Mouse (Mus musculus) MEL (cell line): ENCODE results near the gene Mta3. TPM values are rescaled to one million over a fixed set of nuclear protein-coding genes. Genes with fewer than 3 reads are reported as not detected.

Experiments used
- DNase-seq: peaks from one replicate; pipeline ENCODE4 v3.0.0; 2011; ENCODE audit warnings: low read depth, low spot score
- H3K27ac ChIP-seq: 2 replicates; pipeline ENCODE4 v1.5.1; 2012; ENCODE audit warnings: low read depth, mild to moderate bottlenecking, control low read depth, low read length, moderate library complexity; ENCODE audit not compliant: control insufficient read depth
- H3K27me3 ChIP-seq, 2 experiments: fragments of 150-350 bp in 1 of 2; sonication (generic) in 1 of 2; 2 replicates each; pipeline ENCODE4 v1.6.1; 2012; ENCODE audit warnings: low read length in 2 of 2, mild to moderate bottlenecking in 2 of 2, improper control_type of control experiment in 1 of 2, moderate library complexity in 1 of 2; ENCODE audit not compliant: insufficient read depth in 2 of 2, control insufficient read depth in 1 of 2
- H3K36me3 ChIP-seq, 2 experiments: 2 replicates each; pipeline ENCODE4 v1.6.1; 2012 to 2014; ENCODE audit warnings: low read length in 2 of 2, improper control_type of control experiment in 1 of 2, inconsistent platforms in 1 of 2, mild to moderate bottlenecking in 1 of 2; ENCODE audit not compliant: insufficient read depth in 2 of 2, control insufficient read depth in 1 of 2
- H3K4me1 ChIP-seq, 2 experiments: fragments of 150-350 bp in 1 of 2; sonication (generic) in 1 of 2; 2 replicates each; pipeline ENCODE4 v1.6.1; 2012; ENCODE audit warnings: low read length in 2 of 2, improper control_type of control experiment in 1 of 2, mild to moderate bottlenecking in 1 of 2; ENCODE audit not compliant: insufficient read depth in 2 of 2, control insufficient read depth in 1 of 2
- H3K4me3 ChIP-seq, 2 experiments: fragments of 150-350 bp in 1 of 2; sonication (generic) in 1 of 2; 2 replicates each; pipeline ENCODE4 v1.5.1; 2012; ENCODE audit warnings: low read depth in 2 of 2, low read length in 2 of 2, mild to moderate bottlenecking in 2 of 2, moderate library complexity in 2 of 2, control low read depth in 1 of 2, improper control_type of control experiment in 1 of 2; ENCODE audit not compliant: control insufficient read depth in 1 of 2, insufficient read depth in 1 of 2
- H3K79me2 ChIP-seq: 2 replicates; pipeline ENCODE4 v1.6.1; 2012; ENCODE audit warnings: mild to moderate bottlenecking, low read length, moderate library complexity; ENCODE audit not compliant: control insufficient read depth, poor library complexity, insufficient read depth
- H3K9ac ChIP-seq: 2 replicates; pipeline ENCODE4 v1.6.1; 2012; ENCODE audit warnings: low read depth, mild to moderate bottlenecking, control low read depth, low read length, moderate library complexity; ENCODE audit not compliant: control insufficient read depth, poor library complexity, severe bottlenecking
- H3K9me3 ChIP-seq: fragments of 150-350 bp; sonication (generic); replicated peaks from 2 replicates; pipeline ENCODE4 v1.6.1; 2012; ENCODE audit warnings: mild to moderate bottlenecking, low read length, improper control_type of control experiment, moderate library complexity; ENCODE audit not compliant: insufficient read depth
- CHD1 ChIP-seq: IDR thresholded peaks from 2 replicates; pipeline ENCODE4 v1.6.1; 2012; ENCODE audit warnings: low read depth, mild to moderate bottlenecking, inconsistent platforms, low read length, improper control_type of control experiment
- EP300 ChIP-seq, 2 experiments: IDR thresholded peaks; 2 replicates each; pipeline ENCODE4 v1.6.1; 2011; ENCODE audit warnings: improper control_type of control experiment in 2 of 2, low read length in 2 of 2, low read depth in 1 of 2, mild to moderate bottlenecking in 1 of 2
- ETS1 ChIP-seq: IDR thresholded peaks from 2 replicates; pipeline ENCODE4 v1.6.1; 2012; ENCODE audit warnings: low read depth, mild to moderate bottlenecking, inconsistent platforms, low read length, improper control_type of control experiment, moderate library complexity
- JUND ChIP-seq: IDR thresholded peaks from 2 replicates; pipeline ENCODE4 v1.6.1; 2011; ENCODE audit warnings: low read depth, mild to moderate bottlenecking, improper control_type of control experiment, low read length
- MEF2A ChIP-seq: IDR thresholded peaks from 2 replicates; pipeline ENCODE4 v1.6.1; 2014; ENCODE audit warnings: low read depth, mild to moderate bottlenecking, inconsistent platforms, low read length, improper control_type of control experiment; ENCODE audit not compliant: poor library complexity, insufficient replicate concordance, severe bottlenecking; ENCODE audit errors: extremely low read depth
- MXI1 ChIP-seq: IDR thresholded peaks from 2 replicates; pipeline ENCODE4 v1.6.1; 2011; ENCODE audit warnings: mild to moderate bottlenecking, low read depth, low read length, improper control_type of control experiment
- NELFE ChIP-seq: IDR thresholded peaks from 2 replicates; pipeline ENCODE4 v1.6.1; 2011; ENCODE audit warnings: low read depth, low read length, improper control_type of control experiment
- NRF1 ChIP-seq: IDR thresholded peaks from 2 replicates; pipeline ENCODE4 v1.6.1; 2014; ENCODE audit warnings: low read depth, mild to moderate bottlenecking, inconsistent platforms, low read length, improper control_type of control experiment, moderate library complexity; ENCODE audit not compliant: poor library complexity, insufficient read depth, severe bottlenecking
- POLR2A ChIP-seq, 2 experiments: IDR thresholded peaks; 2 replicates each; pipeline ENCODE4 v1.6.1; 2011 to 2012; ENCODE audit warnings: low read length in 2 of 2, mild to moderate bottlenecking in 2 of 2, control low read depth in 1 of 2, improper control_type of control experiment in 1 of 2, low read depth in 1 of 2, moderate library complexity in 1 of 2; ENCODE audit not compliant: control insufficient read depth in 1 of 2, insufficient read depth in 1 of 2, poor library complexity in 1 of 2
- RCOR1 ChIP-seq: IDR thresholded peaks from 2 replicates; pipeline ENCODE4 v1.6.1; 2012; ENCODE audit warnings: low read depth, mild to moderate bottlenecking, inconsistent platforms, low read length, improper control_type of control experiment
- SIN3A ChIP-seq: IDR thresholded peaks from 2 replicates; pipeline ENCODE4 v1.6.1; 2012; ENCODE audit warnings: low read length, improper control_type of control experiment, inconsistent platforms
- TBP ChIP-seq: IDR thresholded peaks from 2 replicates; pipeline ENCODE4 v1.8.0; 2011; ENCODE audit warnings: low read depth, low read length, improper control_type of control experiment
- TCF12 ChIP-seq: IDR thresholded peaks from 2 replicates; pipeline ENCODE4 v1.6.1; 2014; ENCODE audit warnings: low read depth, mild to moderate bottlenecking, inconsistent platforms, low read length, improper control_type of control experiment, moderate library complexity
- USF1 ChIP-seq: IDR thresholded peaks from 2 replicates; pipeline ENCODE4 v1.6.1; 2014; ENCODE audit warnings: low read depth, mild to moderate bottlenecking, inconsistent platforms, low read length, improper control_type of control experiment, moderate library complexity
- ZC3H11A ChIP-seq: IDR thresholded peaks from 2 replicates; pipeline ENCODE4 v1.6.1; 2012; ENCODE audit warnings: low read depth, mild to moderate bottlenecking, inconsistent platforms, low read length, improper control_type of control experiment
- ZMIZ1 ChIP-seq: IDR thresholded peaks from 2 replicates; pipeline ENCODE4 v1.6.1; 2012; ENCODE audit warnings: low read depth, mild to moderate bottlenecking, inconsistent platforms, low read length, improper control_type of control experiment, moderate library complexity
- polyA plus RNA-seq, 2 experiments: library from polyadenylated mRNA; stranded (reverse) in 1 of 2; unstranded in 1 of 2; fragments of >175 nt in 1 of 2; fragments of >200 nt in 1 of 2; gene quantifications; 2 replicates each; pipeline versions ENCODE4 v1.2.1 to v1.2.4; 2012; ENCODE audit warnings: low replicate concordance in 2 of 2, low read depth in 1 of 2; ENCODE audit not compliant: insufficient read length in 2 of 2, insufficient read depth in 1 of 2, missing spikeins in 1 of 2
- total RNA-seq: library from RNA; depleted of rRNA; stranded (reverse); fragments of 300-350 nt; gene quantifications from 2 replicates; pipeline ENCODE4 v1.2.3, GENCODE M21; 2012

Mta3 gene
- total and polyA plus RNA-seq, 3 experiments = 28.8 to 58.2 TPM; not detected in 1

DNA sequence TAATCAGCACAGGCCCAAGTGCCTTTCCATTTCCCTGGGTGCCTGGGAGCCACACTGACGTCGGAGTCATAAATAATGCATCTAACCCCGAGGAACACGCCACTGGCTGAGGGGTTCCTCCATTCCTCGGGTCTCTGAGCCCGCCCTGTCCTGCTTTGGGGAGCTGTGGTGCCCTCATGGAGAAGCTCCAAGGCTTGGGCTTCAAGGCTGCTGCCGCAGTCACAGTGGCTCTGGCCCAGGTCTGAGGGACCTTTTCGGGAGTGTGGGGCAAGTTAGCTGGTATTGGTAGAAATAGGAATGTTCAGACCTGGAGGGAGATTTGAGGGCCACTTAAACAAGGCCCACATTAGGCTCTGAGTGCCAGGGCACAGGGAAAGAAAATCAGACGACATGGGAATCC, 12.0 kb upstream of the Mta3 start:
- TF ChIP-seq ZMIZ1 (no peak), CHD1 (no peak), MXI1 (no peak), ETS1 (no peak), NELFE (no peak), USF1 (no peak), SIN3A (no peak), NRF1 (no peak), POLR2A (IDR thresholded peaks at IDR 0.05; ENCODE audit: control insufficient read depth in 1 of 2, insufficient read depth in 1 of 2, low read depth in 1 of 2, low read length in 2 of 2, poor library complexity in 1 of 2) (no peak), MEF2A (no peak), ZC3H11A (no peak)
- H3K4me3 ChIP-seq = no peak overlapping the region
- H3K4me1 ChIP-seq = peaks cover 6 to 19% of the 10 kb centered on the region in 2 experiments
- no peaks in the 10 kb centered on the region for H3K9me3 ChIP-seq
- DNase-seq = no peak
- peaks cover 0 to 5% of the 10 kb centered on the region in 2 experiments; a peak in 2 of 4 replicates for H3K36me3 ChIP-seq
- H3K27me3 ChIP-seq = no peaks in the 10 kb centered on the region
- no peak overlapping the region for H3K9ac ChIP-seq
- no peaks in the 10 kb centered on the region for H3K79me2 ChIP-seq
- no peak overlapping the region for H3K27ac ChIP-seq

DNA sequence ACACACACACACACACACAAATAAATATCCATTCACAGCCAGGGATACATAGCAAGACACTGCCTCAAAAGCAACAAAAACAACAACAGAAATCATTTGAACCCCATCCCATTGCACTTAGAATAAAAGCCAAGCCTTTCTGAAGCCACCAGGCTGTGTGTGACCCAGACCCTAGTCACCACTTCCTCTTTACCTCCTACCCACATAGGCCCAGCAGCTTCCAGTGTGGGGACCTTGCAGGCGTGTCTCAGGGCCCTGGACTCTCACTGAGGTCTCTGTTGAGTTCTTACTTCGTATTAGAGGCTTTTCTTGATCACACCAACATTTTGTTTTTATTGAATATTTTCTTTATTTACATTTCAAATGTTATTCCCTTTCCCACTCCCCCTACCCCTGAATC, 10.2 kb upstream of the Mta3 start:
- peaks cover 4 to 11% of the 10 kb centered on the region in 2 experiments; a peak in 3 of 4 replicates for H3K4me1 ChIP-seq
- no peak overlapping the region for H3K4me3 ChIP-seq
- H3K9ac ChIP-seq = no peak overlapping the region
- TF ChIP-seq SIN3A (no peak), EP300 (IDR thresholded peaks at IDR 0.05; ENCODE audit: low read depth in 1 of 2, low read length in 2 of 2) (peak in 1 of 2 experiments; percentile 33; a peak in 1 of 4 replicates), TBP (0 out of 2 replicates have a peak, but pooled peaks have one; percentile 21)
- H3K27ac ChIP-seq = no peak overlapping the region
- H3K36me3 ChIP-seq = peaks cover 0 to 3% of the 10 kb centered on the region in 2 experiments; a peak in 1 of 4 replicates
- no peaks in the 10 kb centered on the region for H3K79me2 ChIP-seq
- no peaks in the 10 kb centered on the region for H3K9me3 ChIP-seq
- DNase-seq = peak; percentile 78
- no peaks in the 10 kb centered on the region for H3K27me3 ChIP-seq

DNA sequence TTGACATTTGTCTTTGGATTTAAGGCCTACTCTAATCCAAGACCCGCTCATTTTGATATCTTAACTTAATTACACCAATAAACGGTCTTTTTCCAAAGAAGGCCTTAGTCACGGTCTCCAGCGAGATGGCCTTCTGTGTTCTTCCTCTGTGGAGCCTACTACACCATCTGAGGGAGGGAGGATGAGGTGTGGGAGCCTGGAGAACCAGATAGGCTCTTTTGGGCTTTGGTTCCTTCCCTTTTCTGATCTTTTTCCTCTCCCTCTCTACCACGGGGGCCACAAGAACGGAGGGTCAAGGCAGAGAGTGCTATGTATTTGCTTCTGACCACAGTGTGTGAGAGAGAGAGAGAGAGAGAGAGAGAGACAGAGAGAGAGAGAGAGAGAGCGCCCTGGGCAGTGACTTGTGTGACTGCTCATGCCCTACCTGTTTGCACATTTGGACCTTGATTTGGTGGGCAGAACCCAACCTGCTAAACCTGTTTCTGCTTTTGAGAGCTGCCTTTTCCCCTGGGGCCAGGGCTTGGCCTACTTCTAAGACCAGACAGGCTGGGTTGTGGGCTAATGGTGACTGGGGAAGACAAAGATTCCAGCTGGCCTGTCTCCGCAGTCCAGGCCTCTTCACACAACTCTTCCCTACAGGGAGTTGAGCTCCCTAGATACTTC, 6.8 kb upstream of the Mta3 start:
- TF ChIP-seq SIN3A (no peak), TCF12 (no peak), JUND (peak; percentile 63; the same call in 1 of the 2 replicates), RCOR1 (no peak)

More for the DNA sequence above, 6.8 kb upstream of the Mta3 start:
- H3K4me1 ChIP-seq = peaks cover 5 to 7% of the 10 kb centered on the region in 2 experiments; a peak in 3 of 4 replicates
- H3K27me3 ChIP-seq = no peaks in the 10 kb centered on the region
- no peak overlapping the region for H3K27ac ChIP-seq
- H3K9ac ChIP-seq = no peak overlapping the region
- peaks cover 0 to 6% of the 10 kb centered on the region in 2 experiments; a peak in 2 of 4 replicates for H3K36me3 ChIP-seq
- no peaks in the 10 kb centered on the region for H3K9me3 ChIP-seq
- no peaks in the 10 kb centered on the region for H3K79me2 ChIP-seq
- peak; percentile 39 for DNase-seq
- H3K4me3 ChIP-seq = no peak overlapping the region
